Mouse (Mus musculus) MEL (cell line): ENCODE measurements around the gene Pigs. TPM values are rescaled to one million over a fixed set of nuclear protein-coding genes. Genes with fewer than 3 reads are reported as not detected.

Experiments used
- DNase-seq: peaks from one replicate; pipeline ENCODE4 v3.0.0; 2011; ENCODE audit warnings: low read depth, low spot score
- H3K27ac ChIP-seq: 2 replicates; pipeline ENCODE4 v1.5.1; 2012; ENCODE audit warnings: low read depth, mild to moderate bottlenecking, control low read depth, low read length, moderate library complexity; ENCODE audit not compliant: control insufficient read depth
- H3K27me3 ChIP-seq, 2 experiments: fragments of 150-350 bp in 1 of 2; sonication (generic) in 1 of 2; 2 replicates each; pipeline ENCODE4 v1.6.1; 2012; ENCODE audit warnings: low read length in 2 of 2, mild to moderate bottlenecking in 2 of 2, improper control_type of control experiment in 1 of 2, moderate library complexity in 1 of 2; ENCODE audit not compliant: insufficient read depth in 2 of 2, control insufficient read depth in 1 of 2
- H3K36me3 ChIP-seq, 2 experiments: 2 replicates each; pipeline ENCODE4 v1.6.1; 2012 to 2014; ENCODE audit warnings: low read length in 2 of 2, improper control_type of control experiment in 1 of 2, inconsistent platforms in 1 of 2, mild to moderate bottlenecking in 1 of 2; ENCODE audit not compliant: insufficient read depth in 2 of 2, control insufficient read depth in 1 of 2
- H3K4me1 ChIP-seq, 2 experiments: fragments of 150-350 bp in 1 of 2; sonication (generic) in 1 of 2; 2 replicates each; pipeline ENCODE4 v1.6.1; 2012; ENCODE audit warnings: low read length in 2 of 2, improper control_type of control experiment in 1 of 2, mild to moderate bottlenecking in 1 of 2; ENCODE audit not compliant: insufficient read depth in 2 of 2, control insufficient read depth in 1 of 2
- H3K4me3 ChIP-seq, 2 experiments: fragments of 150-350 bp in 1 of 2; sonication (generic) in 1 of 2; 2 replicates each; pipeline ENCODE4 v1.5.1; 2012; ENCODE audit warnings: low read depth in 2 of 2, low read length in 2 of 2, mild to moderate bottlenecking in 2 of 2, moderate library complexity in 2 of 2, control low read depth in 1 of 2, improper control_type of control experiment in 1 of 2; ENCODE audit not compliant: control insufficient read depth in 1 of 2, insufficient read depth in 1 of 2
- H3K79me2 ChIP-seq: 2 replicates; pipeline ENCODE4 v1.6.1; 2012; ENCODE audit warnings: mild to moderate bottlenecking, low read length, moderate library complexity; ENCODE audit not compliant: control insufficient read depth, poor library complexity, insufficient read depth
- H3K9ac ChIP-seq: 2 replicates; pipeline ENCODE4 v1.6.1; 2012; ENCODE audit warnings: low read depth, mild to moderate bottlenecking, control low read depth, low read length, moderate library complexity; ENCODE audit not compliant: control insufficient read depth, poor library complexity, severe bottlenecking
- H3K9me3 ChIP-seq: fragments of 150-350 bp; sonication (generic); replicated peaks from 2 replicates; pipeline ENCODE4 v1.6.1; 2012; ENCODE audit warnings: mild to moderate bottlenecking, low read length, improper control_type of control experiment, moderate library complexity; ENCODE audit not compliant: insufficient read depth
- CHD1 ChIP-seq: IDR thresholded peaks from 2 replicates; pipeline ENCODE4 v1.6.1; 2012; ENCODE audit warnings: low read depth, mild to moderate bottlenecking, inconsistent platforms, low read length, improper control_type of control experiment
- CHD2 ChIP-seq: IDR thresholded peaks from 2 replicates; pipeline ENCODE4 v1.6.1; 2011; ENCODE audit warnings: low read length, improper control_type of control experiment
- CTCF ChIP-seq, 3 experiments: IDR thresholded peaks in 2 of 3; conservative IDR thresholded peaks in 1 of 3; 2 replicates each; pipeline ENCODE4 v1.5.1; 2011 to 2012; ENCODE audit warnings: low read length in 3 of 3, low read depth in 2 of 3, mild to moderate bottlenecking in 2 of 3, improper control_type of control experiment in 1 of 3, inconsistent platforms in 1 of 3, mixed read lengths in 1 of 3, moderate library complexity in 1 of 3; ENCODE audit not compliant: control insufficient read depth in 1 of 3, insufficient read depth in 1 of 3, poor library complexity in 1 of 3, severe bottlenecking in 1 of 3
- E2F4 ChIP-seq: IDR thresholded peaks from 2 replicates; pipeline ENCODE4 v1.6.1; 2011; ENCODE audit warnings: low read depth, low read length, improper control_type of control experiment, borderline replicate concordance
- EP300 ChIP-seq, 2 experiments: IDR thresholded peaks; 2 replicates each; pipeline ENCODE4 v1.6.1; 2011; ENCODE audit warnings: improper control_type of control experiment in 2 of 2, low read length in 2 of 2, low read depth in 1 of 2, mild to moderate bottlenecking in 1 of 2
- ETS1 ChIP-seq: IDR thresholded peaks from 2 replicates; pipeline ENCODE4 v1.6.1; 2012; ENCODE audit warnings: low read depth, mild to moderate bottlenecking, inconsistent platforms, low read length, improper control_type of control experiment, moderate library complexity
- JUND ChIP-seq: IDR thresholded peaks from 2 replicates; pipeline ENCODE4 v1.6.1; 2011; ENCODE audit warnings: low read depth, mild to moderate bottlenecking, improper control_type of control experiment, low read length
- KAT2A ChIP-seq: conservative IDR thresholded peaks from 2 replicates; pipeline ENCODE4 v1.6.1; 2012; ENCODE audit warnings: low read depth, low read length, improper control_type of control experiment, inconsistent platforms
- MAFK ChIP-seq: IDR thresholded peaks from 2 replicates; pipeline ENCODE4 v1.6.1; 2011; ENCODE audit warnings: low read depth, mild to moderate bottlenecking, low read length, improper control_type of control experiment, borderline replicate concordance
- MAX ChIP-seq: IDR thresholded peaks from 2 replicates; pipeline ENCODE4 v1.6.1; 2011; ENCODE audit warnings: low read length, improper control_type of control experiment
- MAZ ChIP-seq: IDR thresholded peaks from 2 replicates; pipeline ENCODE4 v1.6.1; 2012; ENCODE audit warnings: low read depth, mild to moderate bottlenecking, inconsistent platforms, low read length, improper control_type of control experiment
- MYC ChIP-seq: IDR thresholded peaks from 2 replicates; pipeline ENCODE4 v1.6.1; 2011; ENCODE audit warnings: low read depth, mild to moderate bottlenecking, low read length, improper control_type of control experiment, moderate library complexity
- NELFE ChIP-seq: IDR thresholded peaks from 2 replicates; pipeline ENCODE4 v1.6.1; 2011; ENCODE audit warnings: low read depth, low read length, improper control_type of control experiment
- POLR2A ChIP-seq, 2 experiments: IDR thresholded peaks; 2 replicates each; pipeline ENCODE4 v1.6.1; 2011 to 2012; ENCODE audit warnings: low read length in 2 of 2, mild to moderate bottlenecking in 2 of 2, control low read depth in 1 of 2, improper control_type of control experiment in 1 of 2, low read depth in 1 of 2, moderate library complexity in 1 of 2; ENCODE audit not compliant: control insufficient read depth in 1 of 2, insufficient read depth in 1 of 2, poor library complexity in 1 of 2
- POLR2AphosphoS2 ChIP-seq: IDR thresholded peaks from 2 replicates; pipeline ENCODE4 v1.6.1; 2011; ENCODE audit warnings: low read length, improper control_type of control experiment
- RCOR1 ChIP-seq: IDR thresholded peaks from 2 replicates; pipeline ENCODE4 v1.6.1; 2012; ENCODE audit warnings: low read depth, mild to moderate bottlenecking, inconsistent platforms, low read length, improper control_type of control experiment
- SIN3A ChIP-seq: IDR thresholded peaks from 2 replicates; pipeline ENCODE4 v1.6.1; 2012; ENCODE audit warnings: low read length, improper control_type of control experiment, inconsistent platforms
- SMC3 ChIP-seq: IDR thresholded peaks from 2 replicates; pipeline ENCODE4 v1.6.1; 2011; ENCODE audit warnings: low read depth, low read length, improper control_type of control experiment
- TAL1 ChIP-seq: IDR thresholded peaks from 2 replicates; pipeline ENCODE4 v1.6.1; 2012; ENCODE audit warnings: mild to moderate bottlenecking, inconsistent platforms, low read length, moderate library complexity, mixed read lengths
- TBP ChIP-seq: IDR thresholded peaks from 2 replicates; pipeline ENCODE4 v1.8.0; 2011; ENCODE audit warnings: low read depth, low read length, improper control_type of control experiment
- TCF12 ChIP-seq: IDR thresholded peaks from 2 replicates; pipeline ENCODE4 v1.6.1; 2014; ENCODE audit warnings: low read depth, mild to moderate bottlenecking, inconsistent platforms, low read length, improper control_type of control experiment, moderate library complexity
- UBTF ChIP-seq: IDR thresholded peaks from 2 replicates; pipeline ENCODE4 v1.6.1; 2012; ENCODE audit warnings: low read depth, mild to moderate bottlenecking, inconsistent platforms, low read length, improper control_type of control experiment, moderate library complexity, borderline replicate concordance; ENCODE audit not compliant: insufficient read depth
- ZKSCAN1 ChIP-seq: IDR thresholded peaks from 2 replicates; pipeline ENCODE4 v1.6.1; 2012; ENCODE audit warnings: low read depth, mild to moderate bottlenecking, inconsistent platforms, low read length, improper control_type of control experiment, moderate library complexity
- ZMIZ1 ChIP-seq: IDR thresholded peaks from 2 replicates; pipeline ENCODE4 v1.6.1; 2012; ENCODE audit warnings: low read depth, mild to moderate bottlenecking, inconsistent platforms, low read length, improper control_type of control experiment, moderate library complexity
- polyA plus RNA-seq, 2 experiments: library from polyadenylated mRNA; stranded (reverse) in 1 of 2; unstranded in 1 of 2; fragments of >175 nt in 1 of 2; fragments of >200 nt in 1 of 2; gene quantifications; 2 replicates each; pipeline versions ENCODE4 v1.2.1 to v1.2.4; 2012; ENCODE audit warnings: low replicate concordance in 2 of 2, low read depth in 1 of 2; ENCODE audit not compliant: insufficient read length in 2 of 2, insufficient read depth in 1 of 2, missing spikeins in 1 of 2
- total RNA-seq: library from RNA; depleted of rRNA; stranded (reverse); fragments of 300-350 nt; gene quantifications from 2 replicates; pipeline ENCODE4 v1.2.3, GENCODE M21; 2012

Gene Pigs
- total and polyA plus RNA-seq, 3 experiments: 28.5 to 97.1 (median 51.2) TPM

GRCm38 (mm10) chr11:78371711-78372110, 43.5 kb downstream of the Pigs start:
- no peaks in the 10 kb centered on the region for H3K79me2 ChIP-seq
- H3K27me3 ChIP-seq: peaks cover 25 to 42% of the 10 kb centered on the region in 2 experiments

GRCm38 (mm10) chr11:78372166-78372565, 44.0 kb downstream of the Pigs start:
- no peaks in the 10 kb centered on the region for H3K79me2 ChIP-seq
- TF ChIP-seq ETS1 (no peak), POLR2A (IDR thresholded peaks at IDR 0.05; ENCODE audit: control insufficient read depth in 1 of 2, insufficient read depth in 1 of 2, low read depth in 1 of 2, low read length in 2 of 2, poor library complexity in 1 of 2) (no peak), ZMIZ1 (no peak), ZKSCAN1 (no peak), POLR2AphosphoS2 (no peak), NELFE (no peak), RCOR1 (no peak), UBTF (no peak), CTCF (IDR thresholded peaks at IDR 0.05 in 2 of 3, conservative IDR thresholded peaks at IDR 0.05 in 1 of 3; ENCODE audit: control insufficient read depth in 1 of 3, insufficient read depth in 1 of 3, low read depth in 2 of 3, low read length in 3 of 3, poor library complexity in 1 of 3, severe bottlenecking in 1 of 3) (no peak), E2F4 (no peak), TBP (no peak), TAL1 (no peak), MYC (no peak), JUND (no peak)
- TF ChIP-seq, all 39 proteins: peak for 0
- no peak for DNase-seq
- H3K36me3 ChIP-seq: no peaks in the 10 kb centered on the region
- H3K4me3 ChIP-seq: no peak overlapping the region
- peaks cover 28 to 42% of the 10 kb centered on the region in 2 experiments for H3K27me3 ChIP-seq
- H3K9me3 ChIP-seq: no peaks in the 10 kb centered on the region
- H3K4me1 ChIP-seq: no peaks in the 10 kb centered on the region
- no peak overlapping the region for H3K9ac ChIP-seq
- no peak overlapping the region for H3K27ac ChIP-seq

More at GRCm38 (mm10) chr11:78371711-78372110, 43.5 kb downstream of the Pigs start:
- DNase-seq: no peak
- Histone ChIP-seq H3K9ac (no peak overlapping the region), H3K27ac (no peak overlapping the region), H3K9me3 (no peaks in the 10 kb centered on the region), H3K36me3 (no peaks in the 10 kb centered on the region), H3K4me1 (no peaks in the 10 kb centered on the region), H3K4me3 (no peak overlapping the region)
- TF ChIP-seq EP300 (IDR thresholded peaks at IDR 0.05; ENCODE audit: low read depth in 1 of 2, low read length in 2 of 2): no peak
- no peak for TF ChIP-seq KAT2A
- no peak for TF ChIP-seq CHD1
- TF ChIP-seq CTCF (IDR thresholded peaks at IDR 0.05 in 2 of 3, conservative IDR thresholded peaks at IDR 0.05 in 1 of 3; ENCODE audit: control insufficient read depth in 1 of 3, insufficient read depth in 1 of 3, low read depth in 2 of 3, low read length in 3 of 3, poor library complexity in 1 of 3, severe bottlenecking in 1 of 3): no peak
- TF ChIP-seq POLR2AphosphoS2: no peak
- TF ChIP-seq SMC3: no peak
- TF ChIP-seq MAFK: no peak
- no peak for TF ChIP-seq E2F4
- TF ChIP-seq TCF12: no peak
- no peak for TF ChIP-seq CHD2
- no peak for TF ChIP-seq SIN3A
- TF ChIP-seq ETS1: no peak
- no peak for TF ChIP-seq MAZ
- TF ChIP-seq JUND: no peak
- no peak for TF ChIP-seq MAX
- TF ChIP-seq MYC: no peak
